Mouse (Mus musculus) right cerebral cortex, postnatal 4 days (tissue): ENCODE data around the gene Tmem247.

Experiments
- DNase-seq: peaks from one replicate; pipeline ENCODE4 v3.0.0-alpha.2; 2022

The Tmem247 gene

GRCm38 (mm10) chr17:86918786-86919185, 1.6 kb downstream of the Tmem247 start:
- DNase-seq, result no peak

- DNase-seq, result no peak
Observed at GRCm38 (mm10) chr17:86919729-86920128, 2.6 kb downstream of the Tmem247 start.

GRCm38 (mm10) chr17:86924679-86925078, 7.5 kb downstream of the Tmem247 start:
- no peak for DNase-seq

- no peak for DNase-seq
Observed at GRCm38 (mm10) chr17:86926836-86927235, 9.7 kb downstream of the Tmem247 start.

- DNase-seq, result no peak
Observed at GRCm38 (mm10) chr17:86929355-86929754, 12.2 kb downstream of the Tmem247 start.

GRCm38 (mm10) chr17:86929981-86930380, 12.8 kb downstream of the Tmem247 start:
- DNase-seq, result no peak

GRCm38 (mm10) chr17:86932896-86933295, 15.7 kb downstream of the Tmem247 start:
- no peak for DNase-seq

GRCm38 (mm10) chr17:86937064-86937463, 19.9 kb downstream of the Tmem247 start:
- no peak for DNase-seq

- DNase-seq, result peak; percentile 51
Observed at GRCm38 (mm10) chr17:86937497-86938155, 20.5 kb downstream of the Tmem247 start.

GRCm38 (mm10) chr17:86938683-86939082, 21.5 kb downstream of the Tmem247 start:
- no peak for DNase-seq

- DNase-seq, result no peak
Observed at GRCm38 (mm10) chr17:86942112-86942511, 25.0 kb downstream of the Tmem247 start.

GRCm38 (mm10) chr17:86943158-86943557, 26.0 kb downstream of the Tmem247 start:
- no peak for DNase-seq

GRCm38 (mm10) chr17:86946078-86946477, 28.9 kb downstream of the Tmem247 start:
- no peak for DNase-seq

GRCm38 (mm10) chr17:86947840-86948796, 31.0 kb downstream of the Tmem247 start, which contains the start of gene Atp6v1e2:
Gene Atp6v1e2, minus strand, starts transcription at chr17:86947897.
- peak; percentile 43 for DNase-seq

- no peak for DNase-seq
Observed at GRCm38 (mm10) chr17:86948801-86949200, 31.7 kb downstream of the Tmem247 start.

GRCm38 (mm10) chr17:86957239-86957638, 40.1 kb downstream of the Tmem247 start:
- DNase-seq, result no peak

GRCm38 (mm10) chr17:86957968-86958367, 40.8 kb downstream of the Tmem247 start:
- DNase-seq, result no peak

GRCm38 (mm10) chr17:86961301-86961841, 44.2 kb downstream of the Tmem247 start:
- DNase-seq, result no peak

- DNase-seq, result peak; percentile 77
Observed at GRCm38 (mm10) chr17:86962297-86962893, 45.2 kb downstream of the Tmem247 start.

GRCm38 (mm10) chr17:86962894-86963585, 45.9 kb downstream of the Tmem247 start, which contains the start of gene Rhoq:
Gene Rhoq, plus strand, starts transcription at chr17:86963082.
- peak; percentile 80 for DNase-seq

GRCm38 (mm10) chr17:86963586-86963902, 46.4 kb downstream of the Tmem247 start:
- peak; percentile 34 for DNase-seq

- no peak for DNase-seq
Observed at GRCm38 (mm10) chr17:86964041-86964440, 46.9 kb downstream of the Tmem247 start.

GRCm38 (mm10) chr17:86964502-86964901, 47.4 kb downstream of the Tmem247 start:
- DNase-seq, result peak; percentile 38
